Mouse (Mus musculus) left cerebral cortex, postnatal 36 days (tissue): ENCODE measurements around the gene Wdsub1. TPM values are rescaled to one million over a fixed set of nuclear protein-coding genes. Genes with fewer than 3 reads are reported as not detected.
"Not testable (repeated sequence)": the region's sequence is repeated elsewhere in the genome, so short reads cannot be mapped to it uniquely, and the experiment has no call there.

Source experiments
- DNase-seq, 2 experiments: peaks; one replicate each; pipeline ENCODE4 v3.0.0; 2021 to 2022; ENCODE audit warnings: low spot score in 2 of 2, mixed read lengths in 1 of 2
- intact Hi-C: fragments of 180-260 bp; cut with DNase I; formaldehyde crosslinking; loops from one replicate; pipeline ENCODE4 v1.15.1; 2025
- total RNA-seq, 2 experiments: library from RNA; stranded (reverse); gene quantifications; 2 replicates each; pipeline ENCODE4 v1.2.3; 2021

The Wdsub1 gene
- total RNA-seq, result 10 to 100 TPM; 16.3 to 16.4 TPM

- DNase-seq, result peak; percentile 89 to 92
Observed at GRCm38 (mm10) chr2:59881831-59882741, at the start of gene Wdsub1. Gene Wdsub1 (minus strand): TSS chr2:59882591.

GRCm38 (mm10) chr2:59913610-59914009 lies 31.2 kb upstream of the Wdsub1 start:
- intact Hi-C loops, result no loop called here
- DNase-seq, result no peak

More at GRCm38 (mm10) chr2:59881831-59882741, at the start of gene Wdsub1:
- intact Hi-C loops, result no loop called here

GRCm38 (mm10) chr2:59908048-59908447 lies 25.7 kb upstream of the Wdsub1 start:
- no peak for DNase-seq
- intact Hi-C loops, result no loop called here

GRCm38 (mm10) chr2:59904007-59904406 lies 21.6 kb upstream of the Wdsub1 start:
- no peak for DNase-seq
- intact Hi-C loops, result loop anchor here (5.0 kb wide), 1 partner anchor 538 kb away; no protein-coding TSS in a partner anchor

GRCm38 (mm10) chr2:59898666-59899065 lies 16.3 kb upstream of the Wdsub1 start:
- DNase-seq, result no peak
- intact Hi-C loops, result no loop called here

- intact Hi-C loops, result no loop called here
Observed at GRCm38 (mm10) chr2:59898105-59898504, 15.7 kb upstream of the Wdsub1 start.

GRCm38 (mm10) chr2:59896837-59897236 lies 14.4 kb upstream of the Wdsub1 start:
- intact Hi-C loops, result no loop called here
- DNase-seq, result no peak

More at GRCm38 (mm10) chr2:59898105-59898504, 15.7 kb upstream of the Wdsub1 start:
- DNase-seq, result no peak

GRCm38 (mm10) chr2:59896400-59896799 lies 14.0 kb upstream of the Wdsub1 start:
- intact Hi-C loops, result no loop called here
- DNase-seq, result no peak

GRCm38 (mm10) chr2:59889699-59890098 lies 7.3 kb upstream of the Wdsub1 start:
- intact Hi-C loops, result no loop called here
- no peak for DNase-seq

GRCm38 (mm10) chr2:59882742-59883281 lies 421 bp upstream of the Wdsub1 start:
- DNase-seq, result no peak
- intact Hi-C loops, result no loop called here

- intact Hi-C loops, result no loop called here
Observed at GRCm38 (mm10) chr2:59881404-59881803, 987 bp downstream of the Wdsub1 start.

GRCm38 (mm10) chr2:59878221-59878620 lies 4.2 kb downstream of the Wdsub1 start:
- intact Hi-C loops, result no loop called here

More at GRCm38 (mm10) chr2:59881404-59881803, 987 bp downstream of the Wdsub1 start:
- DNase-seq, result no peak

GRCm38 (mm10) chr2:59877335-59877734 lies 5.1 kb downstream of the Wdsub1 start:
- no peak for DNase-seq
- intact Hi-C loops, result no loop called here

More at GRCm38 (mm10) chr2:59878221-59878620, 4.2 kb downstream of the Wdsub1 start:
- DNase-seq, result no peak

- intact Hi-C loops, result no loop called here
- no peak for DNase-seq
Observed at GRCm38 (mm10) chr2:59876482-59876881, 5.9 kb downstream of the Wdsub1 start.

- intact Hi-C loops, result no loop called here
- DNase-seq, result no peak
Observed at GRCm38 (mm10) chr2:59870526-59870925, 11.9 kb downstream of the Wdsub1 start.

- intact Hi-C loops, result no loop called here
- DNase-seq, result no peak
Observed at GRCm38 (mm10) chr2:59862618-59863017, 19.8 kb downstream of the Wdsub1 start.

GRCm38 (mm10) chr2:59854363-59854762 lies 28.0 kb downstream of the Wdsub1 start:
- DNase-seq, result no peak
- intact Hi-C loops, result no loop called here

GRCm38 (mm10) chr2:59853543-59853942 lies 28.8 kb downstream of the Wdsub1 start:
- DNase-seq, result no peak
- intact Hi-C loops, result no loop called here

GRCm38 (mm10) chr2:59852916-59853315 lies 29.5 kb downstream of the Wdsub1 start:
- DNase-seq, result no peak
- intact Hi-C loops, result no loop called here

GRCm38 (mm10) chr2:59851885-59852284 lies 30.5 kb downstream of the Wdsub1 start:
- intact Hi-C loops, DNase-seq: not testable (repeated sequence)

GRCm38 (mm10) chr2:59843848-59844247 lies 38.5 kb downstream of the Wdsub1 start:
- no peak for DNase-seq
- intact Hi-C loops, result no loop called here
